18 mouse cellular contexts compared by ENCODE assay signal in the genomic region with DNA sequence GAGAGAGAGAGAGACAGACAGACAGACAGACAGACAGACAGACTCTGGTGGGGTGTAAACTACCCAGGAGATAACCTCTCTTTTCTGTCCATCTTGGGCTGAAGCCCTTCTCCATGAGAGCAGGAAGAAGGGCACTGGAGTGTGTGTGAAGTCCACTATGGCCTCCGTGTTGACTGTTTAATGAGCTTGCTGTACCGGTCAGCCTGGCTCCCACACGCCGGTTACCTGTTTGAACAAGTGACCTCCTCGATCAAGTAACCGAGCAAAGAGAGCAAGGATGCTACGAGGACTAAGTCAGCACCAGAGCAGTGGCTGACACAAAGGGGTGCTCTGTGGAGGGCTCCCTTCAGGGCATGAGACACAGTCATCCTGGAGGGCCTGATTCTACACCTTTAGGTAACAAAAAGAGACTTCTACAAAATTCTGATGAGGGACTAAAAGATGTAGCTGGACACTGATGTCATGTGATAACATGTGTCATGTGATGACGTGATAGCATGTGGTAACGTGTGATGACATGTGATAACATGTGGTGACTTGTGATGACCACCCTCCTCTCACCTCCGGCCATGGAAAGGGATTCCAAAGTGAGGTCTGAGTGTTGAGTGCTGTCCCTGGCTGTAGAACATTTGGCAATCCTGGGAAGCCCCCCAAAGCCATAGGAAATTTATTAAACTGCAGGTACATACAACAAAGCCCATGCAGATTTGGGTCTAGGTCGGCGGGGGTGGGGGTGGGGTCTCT. TPM values are rescaled to one million over a fixed set of nuclear protein-coding genes. Genes with fewer than 3 reads are reported as not detected.
DNase-seq lines count a peak whose midpoint lies in the region; TF ChIP-seq lines count a peak whose summit lies in the region.
"Had no signal": no experiment of that assay in that cellular context is flagged by ENCODE, and none has a peak within 500 bp of the region (broad histone marks: within the 10 kb centered on the region; RNA-seq: fewer than 3 reads in every experiment).

No protein-coding gene starts in this region.

- DNase-seq in heart, adult 11 months, result peak; percentile 65
- no peak for DNase-seq in heart, postnatal 4 days
- no peak for DNase-seq in spleen, adult 2 months (ENCODE audit: low read depth in 1 of 2, low spot score in 2 of 2)
- no peak for DNase-seq in spleen, postnatal 36 days (ENCODE audit: low spot score in 2 of 2)
- peak; percentile 55 for DNase-seq in urinary bladder, postnatal 14 days (ENCODE audit: low spot score)
- DNase-seq in urinary bladder, postnatal 4 days (ENCODE audit: low spot score in 2 of 2), result no peak
- no peak for DNase-seq in layer of hippocampus, adult 9-10 months (ENCODE audit: low spot score)
- DNase-seq: adrenal gland, adult 8-10 months; B cell, adult 2 months; cerebellum, adult 2 months; forebrain, postnatal 0 days; gastrocnemius, postnatal 25 days; heart, postnatal 14 days had no signal

- 79% methylated on average over 12 of the region's 12 CpGs for WGBS in spleen, adult 2 months

- no peak overlapping the region for H3K4me3 ChIP-seq in spleen, adult 2 months (ENCODE audit: extremely low read depth, insufficient read depth, insufficient read length)
- H3K4me3 ChIP-seq: embryonic facial prominence, embryonic 10.5 days; forebrain, embryonic 13.5 days; hindbrain, embryonic 10.5 days had no signal

- no peaks in the 10 kb centered on the region for H3K27me3 ChIP-seq in spleen, adult 2 months (ENCODE audit: control insufficient read depth, insufficient read depth, low read length)

- no peaks in the 10 kb centered on the region for H3K36me3 ChIP-seq in spleen, adult 2 months (ENCODE audit: control insufficient read depth, insufficient read depth, low read length)
- H3K36me3 ChIP-seq: embryonic facial prominence, embryonic 10.5 days; G1E; hindbrain, embryonic 10.5 days had no signal

- TF ChIP-seq POLR2A in spleen, adult 2 months (IDR thresholded peaks at IDR 0.05; ENCODE audit: low read depth, low read length), result no peak

- no peak for TF ChIP-seq CTCF in spleen, adult 2 months (IDR thresholded peaks at IDR 0.05; ENCODE audit: extremely low read depth, insufficient read depth, insufficient read length, insufficient replicate concordance)

- peaks cover 11% of the 10 kb centered on the region; the same call in 1 of the 2 replicates for H3K4me1 ChIP-seq in spleen, adult 2 months (ENCODE audit: control insufficient read depth, insufficient read depth, insufficient read length)

- H3K27ac ChIP-seq in spleen, adult 2 months (ENCODE audit: insufficient read depth, low read length), result peak overlapping the region; percentile 15; the same call in 1 of the 2 replicates
- H3K27ac ChIP-seq: embryonic facial prominence, embryonic 10.5 days; forebrain, embryonic 13.5 days; hindbrain, embryonic 10.5 days; hindbrain, embryonic 14.5 days had no signal

RNA-seq across cellular contexts. Expression of a gene that starts 3.9 kb away (rescaled TPM):
- total RNA-seq in heart, postnatal 4 days (2021), result under 1 TPM; 0.74 to 0.98 TPM
- 14.1 and 18.1 TPM in 2 replicates for polyA plus RNA-seq in spleen, adult 2 months (2012; rRNA removed)

Comparison
In these comparisons a context has a peak if more than half of its experiments do, and no peak if none do; other contexts are left out.
1. DNase-seq: peak in heart, adult 11 months (single experiment) and urinary bladder, postnatal 14 days (single experiment); none in heart, postnatal 4 days (single experiment), spleen, adult 2 months (0 of 2), spleen, postnatal 36 days (0 of 2), urinary bladder, postnatal 4 days (0 of 2) and layer of hippocampus, adult 9-10 months (single experiment).